Mouse (Mus musculus) liver, embryonic 14.5 days (tissue): ENCODE measurements around the gene Ier2. TPM values are rescaled to one million over a fixed set of nuclear protein-coding genes. Genes with fewer than 3 reads are reported as not detected.

Source experiments
- ATAC-seq: fragments of 200-750 bp; cut with Nextera tagmentation; 2 replicates; pipeline ENCODE4 v1.8.0; 2017; ENCODE audit warnings: moderate number of reproducible peaks, mild to moderate bottlenecking, moderate library complexity; ENCODE audit not compliant: insufficient read depth
- DNase-seq, 3 experiments: peaks; one replicate each; pipeline ENCODE4 v3.0.0-alpha.2; 2012 to 2013; ENCODE audit warnings: low read depth in 3 of 3, low spot score in 3 of 3
- H3K27ac ChIP-seq: fragments of 300-500 bp; sonication (generic); 2 replicates; pipeline ENCODE4 v1.5.1; 2014; ENCODE audit warnings: moderate library complexity, mild to moderate bottlenecking, control low read depth, inconsistent platforms
- H3K27me3 ChIP-seq: fragments of 300-500 bp; sonication (generic); 2 replicates; pipeline ENCODE4 v1.6.1; 2014; ENCODE audit warnings: mild to moderate bottlenecking, low read length, moderate library complexity; ENCODE audit not compliant: control insufficient read depth, insufficient read depth
- H3K36me3 ChIP-seq: fragments of 300-500 bp; sonication (generic); replicated peaks from 2 replicates; pipeline ENCODE4 v1.6.1; 2014; ENCODE audit warnings: low read depth; ENCODE audit not compliant: control insufficient read depth, insufficient read depth
- H3K4me1 ChIP-seq, 2 experiments: fragments of 200-500 bp in 1 of 2; fragments of 300-500 bp in 1 of 2; sonication (generic) in 1 of 2; replicated peaks; 2 replicates each; pipeline ENCODE4 v1.6.1; 2012 to 2014; ENCODE audit warnings: antibody characterized with exemption in 1 of 2, inconsistent platforms in 1 of 2, low read length in 1 of 2; ENCODE audit not compliant: control insufficient read depth in 2 of 2, insufficient read depth in 2 of 2
- H3K4me2 ChIP-seq: fragments of 300-500 bp; sonication (generic); 2 replicates; pipeline ENCODE4 v1.6.1; 2014; ENCODE audit warnings: low read depth, mild to moderate bottlenecking, control low read depth, moderate library complexity
- H3K4me3 ChIP-seq, 2 experiments: fragments of 200-500 bp in 1 of 2; fragments of 300-500 bp in 1 of 2; sonication (generic) in 1 of 2; 2 replicates each; pipeline ENCODE4 v1.5.1; 2012 to 2014; ENCODE audit warnings: low read depth in 2 of 2, low read length in 2 of 2, mild to moderate bottlenecking in 2 of 2, control low read depth in 1 of 2, inconsistent platforms in 1 of 2, moderate library complexity in 1 of 2; ENCODE audit not compliant: insufficient read depth in 1 of 2
- H3K9ac ChIP-seq: fragments of 300-500 bp; sonication (generic); replicated peaks from 2 replicates; pipeline ENCODE4 v1.6.1; 2014; ENCODE audit warnings: mild to moderate bottlenecking, control low read depth, moderate library complexity
- H3K9me3 ChIP-seq: fragments of 300-500 bp; sonication (generic); 2 replicates; pipeline ENCODE4 v1.6.1; 2016; ENCODE audit warnings: low read length, mixed read lengths; ENCODE audit not compliant: control insufficient read depth
- CTCF ChIP-seq: IDR thresholded peaks from 2 replicates; pipeline ENCODE4 v1.5.1; 2016; ENCODE audit warnings: antibody characterized with exemption, low read depth, control low read depth
- EP300 ChIP-seq: IDR thresholded peaks from 2 replicates; pipeline ENCODE4 v1.6.1; 2016; ENCODE audit warnings: antibody characterized with exemption, low read depth
- WGBS: fragments of 180-500 bp; shearing (Covaris S2); extraction: QIAGEN DNeasy Blood & Tissue Kit; methylation state at CpG from one replicate; pipeline ENCODE4 v1.1.7; 2014; ENCODE audit not compliant: insufficient replicate concordance; 5-methylcytosine and 5-hydroxymethylcytosine counted together
- polyA plus RNA-seq, 2 experiments: library from polyadenylated mRNA; depleted of rRNA in 1 of 2; stranded (reverse) in 1 of 2; unstranded in 1 of 2; fragments of >200 nt; fragmentation: Nextera tagmentation in 1 of 2; extraction: Ambion mirVana in 1 of 2; gene quantifications; 2 replicates each; pipeline versions ENCODE4 v1.2.1 to v1.2.3; 2012 to 2014

The Ier2 gene
- polyA plus RNA-seq, 2 experiments, result 8.4 to 12.6 TPM

GRCm38 (mm10) chr8:84643019-84643418 is 19.6 kb downstream of the Ier2 start:
- TF ChIP-seq EP300, result no peak
- TF ChIP-seq CTCF, result no peak
- Histone ChIP-seq H3K9ac (no peak overlapping the region), H3K4me1 (peaks cover 5 to 9% of the 10 kb centered on the region in 2 experiments), H3K36me3 (no peaks in the 10 kb centered on the region), H3K4me2 (no peak overlapping the region), H3K4me3 (no peak overlapping the region), H3K27me3 (no peaks in the 10 kb centered on the region; the same call in 1 of the 2 replicates), H3K9me3 (no peaks in the 10 kb centered on the region), H3K27ac (no peak overlapping the region)
- ATAC-seq (no peak), DNase-seq (no peak)
- WGBS, result 67% methylated on average over 5 of the region's 5 CpGs

DNA sequence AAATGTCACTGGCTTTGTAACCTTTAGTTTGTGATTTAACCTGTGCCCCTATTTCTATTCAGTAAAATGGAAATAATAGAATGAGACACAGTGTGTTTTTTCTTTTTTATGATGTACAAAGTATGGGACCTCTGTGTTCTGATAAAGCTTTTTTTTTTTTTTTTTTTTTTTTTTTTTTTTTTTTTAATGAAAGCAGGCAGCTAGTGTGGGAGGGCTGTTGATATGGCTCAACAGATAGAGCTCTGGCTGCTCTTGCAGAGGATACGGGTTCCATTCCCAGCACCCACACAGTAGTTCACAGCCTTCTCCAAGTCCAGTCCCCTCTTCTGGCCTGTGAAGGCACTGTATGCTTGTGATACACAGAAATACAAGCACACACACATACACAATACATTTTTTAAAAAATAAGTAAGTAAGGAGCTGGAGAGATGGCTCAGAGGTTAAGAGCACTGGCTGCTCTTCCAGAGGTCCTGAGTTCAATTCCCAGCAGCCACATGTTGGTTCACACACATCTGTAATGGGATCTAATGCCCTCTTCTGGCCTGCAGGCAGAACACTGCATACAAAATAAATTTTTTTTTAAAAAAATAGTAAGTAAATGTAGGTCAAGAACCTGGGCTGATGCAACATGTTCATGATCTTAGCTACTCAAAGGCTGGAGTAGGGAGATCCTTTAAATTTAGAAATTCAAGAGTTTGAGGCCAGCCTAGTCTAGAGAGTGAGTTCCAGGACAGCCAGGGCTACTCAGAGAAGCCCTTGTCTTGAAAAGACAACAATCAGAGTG is 20.9 kb downstream of the Ier2 start:
- no peak overlapping the region for H3K27ac ChIP-seq
- ATAC-seq (no peak), DNase-seq (no peak)
- no peak overlapping the region for H3K4me2 ChIP-seq
- WGBS, result 13% methylated on average over 1 of the region's 1 CpGs
- H3K9ac ChIP-seq, result no peak overlapping the region
- TF ChIP-seq CTCF (peak; percentile 15; the same call in 1 of the 2 replicates), EP300 (no peak)
- no peaks in the 10 kb centered on the region; the same call in 1 of the 2 replicates for H3K27me3 ChIP-seq
- peaks cover 0 to 2% of the 10 kb centered on the region in 2 experiments; a peak in 2 of 4 replicates for H3K4me1 ChIP-seq
- H3K4me3 ChIP-seq, result no peak overlapping the region
- H3K9me3 ChIP-seq, result no peaks in the 10 kb centered on the region
- no peaks in the 10 kb centered on the region for H3K36me3 ChIP-seq

DNA sequence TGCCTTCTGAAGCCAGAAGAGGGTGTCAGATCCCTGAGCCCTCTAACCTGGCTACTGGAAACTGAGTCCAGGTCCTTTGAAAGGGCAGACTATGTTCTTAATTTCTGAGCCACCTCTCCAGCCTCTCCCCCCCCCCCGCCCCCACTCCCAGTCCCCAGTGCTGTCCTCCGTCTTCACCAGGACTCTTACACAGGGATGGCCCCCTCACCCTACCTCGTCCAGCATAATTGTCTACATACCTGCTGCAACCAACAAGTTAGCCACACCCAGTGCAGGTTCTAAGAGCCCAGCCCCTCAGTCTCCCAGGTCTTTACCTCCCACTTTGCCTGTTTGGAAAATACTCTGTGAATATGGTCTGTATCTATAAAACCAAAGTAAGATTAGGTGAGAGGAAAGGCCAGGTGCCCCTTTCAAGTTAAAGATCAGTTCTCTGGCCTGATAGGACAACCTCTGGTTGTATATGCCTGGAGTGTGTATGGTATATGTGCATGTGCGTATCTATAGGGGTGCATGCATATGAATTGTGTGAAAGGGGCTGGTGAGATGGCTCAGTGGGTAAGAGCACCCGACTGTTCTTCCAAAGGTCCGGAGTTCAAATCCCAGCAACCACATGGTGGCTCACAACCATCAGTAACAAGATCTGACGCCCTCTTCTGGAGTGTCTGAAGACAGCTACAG is 21.9 kb downstream of the Ier2 start:
- Histone ChIP-seq H3K27me3 (no peaks in the 10 kb centered on the region; the same call in 1 of the 2 replicates), H3K4me3 (no peak overlapping the region), H3K4me2 (peak overlapping the region; percentile 74; the same call in 1 of the 2 replicates), H3K9me3 (no peaks in the 10 kb centered on the region), H3K9ac (no peak overlapping the region), H3K36me3 (no peaks in the 10 kb centered on the region), H3K27ac (no peak overlapping the region), H3K4me1 (peaks cover 0 to 2% of the 10 kb centered on the region in 2 experiments; a peak in 2 of 4 replicates)
- TF ChIP-seq EP300 (no peak), CTCF (no peak)
- ATAC-seq (no peak), DNase-seq (no peak)
- 73% methylated on average over 6 of the region's 7 CpGs for WGBS

DNA sequence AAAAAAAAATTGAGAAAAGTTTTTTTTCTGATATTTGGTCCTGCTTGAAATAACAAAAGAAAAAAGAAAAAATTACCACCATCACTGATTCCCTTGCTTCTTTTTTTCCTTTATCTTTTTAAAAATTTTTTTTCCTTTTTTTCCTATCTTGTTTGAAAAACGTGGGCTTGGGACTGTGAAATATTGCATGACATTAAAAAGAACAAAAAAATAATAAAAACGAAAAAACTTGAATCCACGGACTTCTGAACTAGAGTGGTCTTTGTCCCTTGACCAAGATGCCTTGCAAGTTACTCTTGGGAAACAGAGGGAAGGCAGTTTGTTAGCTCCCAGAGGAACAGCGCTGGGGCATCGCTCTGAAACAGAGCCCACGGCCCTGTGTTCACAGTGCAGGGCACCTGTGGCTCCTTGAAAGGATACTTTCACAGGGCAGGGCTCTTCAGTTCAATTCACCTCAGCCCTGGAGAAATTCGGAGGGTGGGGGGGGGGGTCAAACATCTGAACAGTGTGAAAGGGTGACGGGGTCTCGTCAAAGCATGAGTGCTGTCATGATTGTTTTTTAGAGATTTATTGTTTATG is 22.6 kb downstream of the Ier2 start:
- 38% methylated on average over 9 of the region's 9 CpGs for WGBS
- no peaks in the 10 kb centered on the region; the same call in 1 of the 2 replicates for H3K27me3 ChIP-seq
- H3K4me2 ChIP-seq, result peak overlapping the region; percentile 74
- peaks cover 0 to 2% of the 10 kb centered on the region in 2 experiments; a peak in 2 of 4 replicates for H3K4me1 ChIP-seq
- H3K9me3 ChIP-seq, result no peaks in the 10 kb centered on the region
- peak overlapping the region; percentile 63 to 71 for H3K4me3 ChIP-seq
- no peak overlapping the region for H3K27ac ChIP-seq
- DNase-seq (no peak), ATAC-seq (no peak)
- H3K9ac ChIP-seq, result peak overlapping the region; percentile 66
- TF ChIP-seq CTCF (no peak), EP300 (no peak)
- H3K36me3 ChIP-seq, result no peaks in the 10 kb centered on the region
